Mouse (Mus musculus) liver, embryonic 11.5 days (tissue): Measurements from ENCODE around the gene Stradb. TPM values are rescaled to one million over a fixed set of nuclear protein-coding genes. Genes with fewer than 3 reads are reported as not detected.

ENCODE experiments used
- ATAC-seq: fragments of 200-750 bp; cut with Nextera tagmentation; replicated peaks from 2 replicates; pipeline ENCODE4 v1.8.0; 2017; ENCODE audit warnings: moderate number of reproducible peaks, mild to moderate bottlenecking, moderate TSS enrichment, moderate library complexity; ENCODE audit not compliant: low FRiP score
- DNase-seq: peaks from one replicate; pipeline ENCODE4 v3.0.0-alpha.2; 2017; ENCODE audit warnings: low spot score
- H3K27ac ChIP-seq: fragments of 300-500 bp; sonication (generic); 2 replicates; pipeline ENCODE4 v1.5.1; 2014; ENCODE audit warnings: mild to moderate bottlenecking, low read depth, low read length, control low read depth
- H3K27me3 ChIP-seq: fragments of 300-500 bp; sonication (generic); replicated peaks from 2 replicates; pipeline ENCODE4 v1.6.1; 2014; ENCODE audit warnings: low read length, mixed read lengths; ENCODE audit not compliant: control insufficient read depth, insufficient read depth
- H3K36me3 ChIP-seq: fragments of 300-500 bp; sonication (generic); 2 replicates; pipeline ENCODE4 v1.6.1; 2014; ENCODE audit warnings: mild to moderate bottlenecking, low read length, moderate library complexity, mixed read lengths; ENCODE audit not compliant: control insufficient read depth, insufficient read depth
- H3K4me1 ChIP-seq: fragments of 300-500 bp; sonication (generic); replicated peaks from 2 replicates; pipeline ENCODE4 v1.6.1; 2014; ENCODE audit warnings: low read length, mixed read lengths; ENCODE audit not compliant: control insufficient read depth, insufficient read depth
- H3K4me2 ChIP-seq: fragments of 300-500 bp; sonication (generic); 2 replicates; pipeline ENCODE4 v1.6.1; 2014; ENCODE audit warnings: mild to moderate bottlenecking, control low read depth, moderate library complexity
- H3K4me3 ChIP-seq: fragments of 300-500 bp; sonication (generic); 2 replicates; pipeline ENCODE4 v1.5.1; 2014; ENCODE audit warnings: low read depth, low read length, control low read depth
- H3K9ac ChIP-seq: fragments of 300-500 bp; sonication (generic); 2 replicates; pipeline ENCODE4 v1.6.1; 2014; ENCODE audit warnings: low read depth, low read length, control low read depth
- H3K9me3 ChIP-seq: fragments of 300-500 bp; sonication (generic); 2 replicates; pipeline ENCODE4 v1.6.1; 2016; ENCODE audit warnings: low read length, inconsistent platforms, mixed read lengths; ENCODE audit not compliant: control insufficient read depth
- WGBS: fragments of 180-500 bp; shearing (Covaris S2); extraction: QIAGEN DNeasy Blood & Tissue Kit; methylation state at CpG from one replicate; pipeline ENCODE4 v1.1.7; 2014; 5-methylcytosine and 5-hydroxymethylcytosine counted together
- polyA plus RNA-seq: library from polyadenylated mRNA; unstranded; fragments of >200 nt; fragmentation: Nextera tagmentation; extraction: Ambion mirVana; gene quantifications from 2 replicates; pipeline ENCODE4 v1.2.1, GENCODE M21; 2014

Stradb gene
- polyA plus RNA-seq, 1 experiment from 2014 or later = 28.0 TPM

GRCm38 (mm10) chr1:59037723-59038122 lies 64.4 kb downstream of the Stradb start:
- no peak overlapping the region for H3K4me2 ChIP-seq
- H3K27me3 ChIP-seq = no peaks in the 10 kb centered on the region
- WGBS = 83% methylated on average over 5 of the region's 5 CpGs
- H3K36me3 ChIP-seq = no peaks in the 10 kb centered on the region
- no peak for DNase-seq
- no peak overlapping the region for H3K4me3 ChIP-seq
- no peak overlapping the region for H3K9ac ChIP-seq
- no peaks in the 10 kb centered on the region for H3K9me3 ChIP-seq
- H3K27ac ChIP-seq = no peak overlapping the region
- no peaks in the 10 kb centered on the region for H3K4me1 ChIP-seq
- no peak for ATAC-seq

Other genes starting within 250 kb of the Stradb start
- 28.8 and 30.3 TPM in 2 replicates for gene Casp8, start 178.1 kb upstream of the Stradb start, polyA plus RNA-seq
- 24.0 and 26.1 TPM in 2 replicates for gene Trak2, start 92 bp upstream of the Stradb start, polyA plus RNA-seq
- gene C2cd6, start 121.4 kb downstream of the Stradb start, polyA plus RNA-seq = not detected in 2 replicates
- 20.5 and 24.1 TPM in 2 replicates for gene Tmem237, start 146.9 kb downstream of the Stradb start, polyA plus RNA-seq
- gene Mpp4, start 189.9 kb downstream of the Stradb start, polyA plus RNA-seq = 0.47 and 0.52 TPM in 2 replicates